Mouse (Mus musculus) embryonic fibroblast, embryonic 13.5 days (primary cell): ENCODE measurements around the gene Tns3. TPM values are rescaled to one million over a fixed set of nuclear protein-coding genes. Genes with fewer than 3 reads are reported as not detected.

Experiments
- H3K27ac ChIP-seq: 2 replicates; pipeline ENCODE4 v1.5.1; 2012; ENCODE audit warnings: low read length, control low read depth, inconsistent platforms; ENCODE audit not compliant: insufficient read depth
- H3K4me1 ChIP-seq: 2 replicates; pipeline ENCODE4 v1.6.1; 2011; ENCODE audit warnings: low read length; ENCODE audit not compliant: control insufficient read depth, insufficient read depth
- H3K4me3 ChIP-seq: 2 replicates; pipeline ENCODE4 v1.5.1; 2011; ENCODE audit warnings: mild to moderate bottlenecking, control low read depth, low read length; ENCODE audit not compliant: insufficient read depth
- CTCF ChIP-seq: IDR thresholded peaks from 2 replicates; pipeline ENCODE4 v1.5.1; 2011; ENCODE audit warnings: mild to moderate bottlenecking, control low read depth, low read length, moderate library complexity, borderline replicate concordance; ENCODE audit not compliant: insufficient read depth
- POLR2A ChIP-seq: IDR thresholded peaks from 2 replicates; pipeline ENCODE4 v1.6.1; 2011; ENCODE audit warnings: low read depth, mild to moderate bottlenecking, control low read depth, low read length, moderate library complexity
- polyA plus RNA-seq: library from polyadenylated mRNA; stranded (reverse); fragments of >200 nt; gene quantifications from 2 replicates; pipeline ENCODE4 v1.2.4, GENCODE M21; 2011; ENCODE audit warnings: low read depth; ENCODE audit not compliant: missing spikeins, insufficient read length

The Tns3 gene
- polyA plus RNA-seq, 1 experiment = 96.5 TPM

- no peak overlapping the region for H3K27ac ChIP-seq
- no peaks in the 10 kb centered on the region; the same call in 1 of the 2 replicates for H3K4me1 ChIP-seq
- TF ChIP-seq CTCF = no peak
- TF ChIP-seq POLR2A = no peak
- no peak overlapping the region for H3K4me3 ChIP-seq
Observed at GRCm38 (mm10) chr11:8684262-8684661, 19.9 kb upstream of the Tns3 start.

- TF ChIP-seq CTCF = no peak
- Histone ChIP-seq H3K4me3 (no peak overlapping the region), H3K4me1 (no peaks in the 10 kb centered on the region; the same call in 1 of the 2 replicates), H3K27ac (peak overlapping the region; percentile 62; the same call in 1 of the 2 replicates)
Observed at GRCm38 (mm10) chr11:8681356-8681755, 17.0 kb upstream of the Tns3 start.

GRCm38 (mm10) chr11:8680650-8681049 is 16.3 kb upstream of the Tns3 start:
- TF ChIP-seq CTCF (no peak), POLR2A (no peak)
- no peak overlapping the region for H3K4me3 ChIP-seq
- peak overlapping the region; percentile 62; the same call in 1 of the 2 replicates for H3K27ac ChIP-seq
- no peaks in the 10 kb centered on the region; the same call in 1 of the 2 replicates for H3K4me1 ChIP-seq

GRCm38 (mm10) chr11:8679221-8679620 is 14.9 kb upstream of the Tns3 start:
- Histone ChIP-seq H3K27ac (no peak overlapping the region), H3K4me3 (no peak overlapping the region), H3K4me1 (peaks cover 9% of the 10 kb centered on the region)
- TF ChIP-seq CTCF = no peak
- TF ChIP-seq POLR2A = no peak

- TF ChIP-seq POLR2A (no peak), CTCF (no peak)
- H3K27ac ChIP-seq = no peak overlapping the region
- peaks cover 17% of the 10 kb centered on the region for H3K4me1 ChIP-seq
- no peak overlapping the region for H3K4me3 ChIP-seq
Observed at GRCm38 (mm10) chr11:8678260-8678995, 14.1 kb upstream of the Tns3 start.

- TF ChIP-seq POLR2A = no peak
- H3K4me3 ChIP-seq = no peak overlapping the region
- peaks cover 17% of the 10 kb centered on the region for H3K4me1 ChIP-seq
- H3K27ac ChIP-seq = 0 out of 2 replicates have a peak overlapping the region, but pooled peaks have one; percentile 71
Observed at GRCm38 (mm10) chr11:8675701-8676474, 11.6 kb upstream of the Tns3 start.

- Histone ChIP-seq H3K27ac (peak overlapping the region; percentile 71), H3K4me3 (no peak overlapping the region), H3K4me1 (peaks cover 17% of the 10 kb centered on the region)
- TF ChIP-seq CTCF = no peak
- no peak for TF ChIP-seq POLR2A
Observed at GRCm38 (mm10) chr11:8674549-8675149, 10.3 kb upstream of the Tns3 start.

- TF ChIP-seq CTCF (no peak), POLR2A (no peak)
- Histone ChIP-seq H3K4me1 (peaks cover 17% of the 10 kb centered on the region), H3K27ac (no peak overlapping the region), H3K4me3 (no peak overlapping the region)
Observed at GRCm38 (mm10) chr11:8671698-8672097, 7.4 kb upstream of the Tns3 start.

- no peak for TF ChIP-seq POLR2A
- TF ChIP-seq CTCF = no peak
- Histone ChIP-seq H3K4me1 (peaks cover 7% of the 10 kb centered on the region), H3K4me3 (no peak overlapping the region), H3K27ac (no peak overlapping the region)
Observed at GRCm38 (mm10) chr11:8669138-8669537, 4.8 kb upstream of the Tns3 start.
